Mouse (Mus musculus): ENCODE data around the gene Csrp3. TPM values are rescaled to one million over a fixed set of nuclear protein-coding genes. Genes with fewer than 3 reads are reported as not detected.

The Csrp3 gene
- 2.8 and 6.0 TPM in 2 replicates for polyA plus RNA-seq (2016; fragmentation: Nextera tagmentation; extraction: Ambion mirVana)

DNA sequence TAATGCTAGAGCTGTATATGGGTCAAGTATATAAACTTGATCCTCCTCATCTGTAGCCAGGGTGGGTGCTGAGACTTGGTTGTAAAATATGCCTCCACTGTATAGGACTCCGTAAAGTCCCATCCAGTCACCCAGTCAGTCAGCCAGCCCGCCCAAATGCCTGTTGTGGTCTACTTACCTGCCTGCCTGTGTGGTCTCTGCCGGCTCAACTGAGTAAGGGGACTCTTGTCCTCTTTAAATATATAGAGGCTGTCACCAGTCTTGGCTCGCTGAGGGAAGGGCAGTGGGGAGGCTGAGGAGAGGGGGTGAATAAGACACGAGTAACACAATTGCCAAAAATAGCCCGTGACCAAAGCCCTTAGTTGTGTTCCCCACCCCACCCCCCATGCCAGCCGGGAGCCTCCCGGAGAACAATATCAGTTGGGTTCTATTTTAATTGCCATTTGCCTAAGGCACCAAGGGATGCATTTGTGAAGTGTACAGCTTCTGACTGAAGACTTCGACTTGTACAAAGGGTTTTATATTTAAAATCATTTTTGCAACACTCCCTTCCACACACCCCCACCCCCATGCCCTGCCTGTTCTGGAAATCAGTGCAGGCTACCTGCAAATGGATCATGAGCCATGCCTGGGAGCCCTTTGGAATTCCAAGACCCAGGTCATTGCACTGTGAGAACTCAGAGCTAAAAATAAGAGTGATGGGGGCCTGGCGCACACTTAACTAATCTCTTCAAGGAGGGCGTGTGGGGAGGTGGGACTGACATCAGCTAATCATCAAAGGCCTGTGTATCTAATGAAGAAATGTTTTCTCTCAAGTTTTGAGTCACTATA is at the start of gene Csrp3:
Gene Csrp3, minus strand, starts transcription at position 214 of the 831 bp plus-strand sequence.
- no peak for ATAC-seq (ENCODE audit: insufficient number of reproducible peaks, insufficient read depth, low FRiP score, low TSS enrichment)
- H3K27me3 ChIP-seq, result no peaks in the 10 kb centered on the region
- H3K36me3 ChIP-seq, result no peaks in the 10 kb centered on the region
- peaks cover 9% of the 10 kb centered on the region; the same call in 1 of the 2 replicates for H3K4me1 ChIP-seq
- no peak within 1 kb of the TSS for H3K4me3 ChIP-seq
- H3K4me2 ChIP-seq (replicated peaks), result no peak within 1 kb of the TSS
- no peak within 1 kb of the TSS for H3K27ac ChIP-seq
- no peak within 1 kb of the TSS for H3K9ac ChIP-seq
- H3K9me3 ChIP-seq, result no peaks in the 10 kb centered on the region
- WGBS, result 44% methylated on average over 11 of the region's 11 CpGs

GRCm38 (mm10) chr7:48896051-48896450 is 48.2 kb upstream of the Csrp3 start:
- ATAC-seq (ENCODE audit: insufficient number of reproducible peaks, insufficient read depth, low FRiP score, low TSS enrichment), result no peak
- Histone ChIP-seq H3K9ac (no peak overlapping the region), H3K9me3 (no peaks in the 10 kb centered on the region), H3K27ac (no peak overlapping the region), H3K36me3 (no peaks in the 10 kb centered on the region), H3K27me3 (0 out of 2 replicates have a peak, but pooled peaks cover 11% of the 10 kb centered on the region), H3K4me1 (peaks cover 16% of the 10 kb centered on the region), H3K4me2 (replicated peaks) (no peak overlapping the region), H3K4me3 (no peak overlapping the region)
- 80% methylated on average over 4 of the region's 4 CpGs for WGBS

DNA sequence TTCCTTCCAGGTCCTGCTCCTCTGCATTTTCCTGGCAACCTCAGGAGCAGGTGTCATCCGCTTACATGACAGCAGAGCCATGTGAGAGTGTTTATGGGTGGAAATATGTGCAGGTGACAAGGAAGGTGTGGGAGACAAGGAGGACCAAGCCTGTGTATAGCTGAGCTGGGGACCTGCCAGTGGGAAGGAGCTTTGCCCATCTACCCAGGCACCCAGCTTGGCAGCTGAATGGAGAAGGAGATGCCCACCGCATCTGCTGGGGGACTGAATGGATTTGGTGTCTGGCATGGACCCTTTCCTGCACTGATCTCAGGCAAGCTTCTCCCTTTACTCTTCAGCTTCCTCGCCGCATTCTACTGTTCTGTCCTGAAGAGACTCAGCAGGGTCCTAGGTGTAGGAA is 47.6 kb upstream of the Csrp3 start:
- H3K36me3 ChIP-seq, result no peaks in the 10 kb centered on the region
- no peak overlapping the region for H3K9ac ChIP-seq
- 0 out of 2 replicates have a peak, but pooled peaks cover 11% of the 10 kb centered on the region for H3K27me3 ChIP-seq
- H3K27ac ChIP-seq, result no peak overlapping the region
- H3K9me3 ChIP-seq, result no peaks in the 10 kb centered on the region
- WGBS, result 85% methylated on average over 4 of the region's 4 CpGs
- peaks cover 20% of the 10 kb centered on the region for H3K4me1 ChIP-seq
- no peak overlapping the region for H3K4me2 ChIP-seq (replicated peaks)
- ATAC-seq (ENCODE audit: insufficient number of reproducible peaks, insufficient read depth, low FRiP score, low TSS enrichment), result no peak
- no peak overlapping the region for H3K4me3 ChIP-seq

GRCm38 (mm10) chr7:48894763-48895162 is 46.9 kb upstream of the Csrp3 start:
- H3K27me3 ChIP-seq, result 0 out of 2 replicates have a peak, but pooled peaks cover 11% of the 10 kb centered on the region
- H3K27ac ChIP-seq, result no peak overlapping the region
- ATAC-seq (ENCODE audit: insufficient number of reproducible peaks, insufficient read depth, low FRiP score, low TSS enrichment), result no peak
- peaks cover 20% of the 10 kb centered on the region for H3K4me1 ChIP-seq
- no peaks in the 10 kb centered on the region for H3K36me3 ChIP-seq
- H3K9ac ChIP-seq, result no peak overlapping the region
- no peak overlapping the region for H3K4me3 ChIP-seq
- no peaks in the 10 kb centered on the region for H3K9me3 ChIP-seq
- WGBS, result 69% methylated on average over 6 of the region's 6 CpGs
- H3K4me2 ChIP-seq (replicated peaks), result no peak overlapping the region

- no peak overlapping the region for H3K27ac ChIP-seq
- H3K9ac ChIP-seq, result no peak overlapping the region
- WGBS, result 2% methylated on average over 6 of the region's 6 CpGs
- H3K9me3 ChIP-seq, result no peaks in the 10 kb centered on the region
- H3K36me3 ChIP-seq, result no peaks in the 10 kb centered on the region
- H3K4me1 ChIP-seq, result peaks cover 20% of the 10 kb centered on the region
- H3K4me3 ChIP-seq, result no peak overlapping the region
- no peak overlapping the region for H3K4me2 ChIP-seq (replicated peaks)
- H3K27me3 ChIP-seq, result 0 out of 2 replicates have a peak, but pooled peaks cover 11% of the 10 kb centered on the region
- ATAC-seq (ENCODE audit: insufficient number of reproducible peaks, insufficient read depth, low FRiP score, low TSS enrichment), result no peak
Observed at GRCm38 (mm10) chr7:48894152-48894551, 46.3 kb upstream of the Csrp3 start.

DNA sequence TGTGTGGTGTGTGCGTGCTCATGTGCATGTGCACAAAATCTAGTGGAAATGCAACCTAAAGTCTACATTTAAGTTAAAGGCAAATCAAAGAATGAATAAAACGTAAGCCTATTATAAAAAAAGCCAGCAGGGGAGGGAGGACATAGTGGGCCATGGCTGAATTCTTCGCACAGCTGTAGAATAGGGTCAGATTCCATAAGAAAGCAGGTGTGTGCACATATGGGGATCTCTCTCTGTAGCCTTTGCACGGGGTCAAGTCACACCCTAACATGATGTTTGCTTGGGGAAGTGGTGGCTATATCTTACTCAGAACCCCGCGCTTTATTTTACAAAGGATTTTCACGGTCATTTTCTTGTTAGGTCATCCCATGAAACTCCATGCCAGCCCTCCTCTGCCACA is 45.3 kb upstream of the Csrp3 start:
- no peak overlapping the region for H3K27ac ChIP-seq
- H3K9me3 ChIP-seq, result no peaks in the 10 kb centered on the region
- WGBS, result 80% methylated on average over 7 of the region's 7 CpGs
- H3K36me3 ChIP-seq, result no peaks in the 10 kb centered on the region
- 0 out of 2 replicates have a peak, but pooled peaks cover 11% of the 10 kb centered on the region for H3K27me3 ChIP-seq
- ATAC-seq (ENCODE audit: insufficient number of reproducible peaks, insufficient read depth, low FRiP score, low TSS enrichment), result no peak
- no peak overlapping the region for H3K4me3 ChIP-seq
- no peak overlapping the region for H3K9ac ChIP-seq
- H3K4me1 ChIP-seq, result peaks cover 27% of the 10 kb centered on the region
- H3K4me2 ChIP-seq (replicated peaks), result no peak overlapping the region

- Histone ChIP-seq H3K9ac (no peak overlapping the region), H3K4me2 (replicated peaks) (no peak overlapping the region), H3K4me3 (no peak overlapping the region), H3K9me3 (no peaks in the 10 kb centered on the region), H3K27me3 (0 out of 2 replicates have a peak, but pooled peaks cover 3% of the 10 kb centered on the region), H3K27ac (no peak overlapping the region), H3K36me3 (no peaks in the 10 kb centered on the region), H3K4me1 (peaks cover 24% of the 10 kb centered on the region)
- WGBS, result 38% methylated on average over 5 of the region's 5 CpGs
- no peak for ATAC-seq (ENCODE audit: insufficient number of reproducible peaks, insufficient read depth, low FRiP score, low TSS enrichment)
Observed at GRCm38 (mm10) chr7:48891029-48891428, 43.2 kb upstream of the Csrp3 start.

DNA sequence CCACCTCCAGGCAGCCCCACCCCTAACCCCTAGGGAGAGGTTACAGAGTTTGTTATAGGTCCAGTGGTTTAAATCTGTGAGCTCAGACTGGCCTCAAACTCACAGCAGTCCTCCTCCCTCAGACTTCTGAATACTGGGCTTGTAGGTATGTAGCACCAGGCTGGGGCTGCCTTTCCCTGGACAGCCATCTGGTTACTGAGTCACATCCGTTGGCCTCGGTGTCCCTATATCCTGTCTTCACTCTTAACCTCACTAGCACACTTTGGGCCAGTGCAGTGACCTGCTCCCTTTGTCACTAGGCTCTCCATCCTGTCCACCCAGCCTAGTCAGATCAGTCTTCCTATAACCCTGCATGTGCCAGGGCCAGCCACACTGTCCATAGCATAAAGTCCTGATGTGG is 40.9 kb upstream of the Csrp3 start:
- H3K4me1 ChIP-seq, result peaks cover 24% of the 10 kb centered on the region
- H3K27ac ChIP-seq, result no peak overlapping the region
- 63% methylated on average over 2 of the region's 2 CpGs for WGBS
- no peak overlapping the region for H3K4me3 ChIP-seq
- H3K27me3 ChIP-seq, result peaks cover 6% of the 10 kb centered on the region; the same call in 1 of the 2 replicates
- H3K36me3 ChIP-seq, result no peaks in the 10 kb centered on the region
- no peaks in the 10 kb centered on the region for H3K9me3 ChIP-seq
- no peak overlapping the region for H3K4me2 ChIP-seq (replicated peaks)
- no peak for ATAC-seq (ENCODE audit: insufficient number of reproducible peaks, insufficient read depth, low FRiP score, low TSS enrichment)
- H3K9ac ChIP-seq, result no peak overlapping the region

- H3K27ac ChIP-seq, result no peak overlapping the region
- no peak overlapping the region for H3K4me2 ChIP-seq (replicated peaks)
- 35% methylated on average over 8 of the region's 8 CpGs for WGBS
- no peak overlapping the region for H3K4me3 ChIP-seq
- no peaks in the 10 kb centered on the region for H3K9me3 ChIP-seq
- H3K27me3 ChIP-seq, result peaks cover 9% of the 10 kb centered on the region; the same call in 1 of the 2 replicates
- peaks cover 24% of the 10 kb centered on the region for H3K4me1 ChIP-seq
- H3K9ac ChIP-seq, result no peak overlapping the region
- H3K36me3 ChIP-seq, result no peaks in the 10 kb centered on the region
- ATAC-seq (ENCODE audit: insufficient number of reproducible peaks, insufficient read depth, low FRiP score, low TSS enrichment), result no peak
Observed at GRCm38 (mm10) chr7:48887973-48888372, 40.1 kb upstream of the Csrp3 start.

- no peaks in the 10 kb centered on the region for H3K9me3 ChIP-seq
- H3K27ac ChIP-seq, result no peak overlapping the region
- ATAC-seq (ENCODE audit: insufficient number of reproducible peaks, insufficient read depth, low FRiP score, low TSS enrichment), result no peak
- no peak overlapping the region for H3K4me3 ChIP-seq
- H3K36me3 ChIP-seq, result no peaks in the 10 kb centered on the region
- H3K9ac ChIP-seq, result no peak overlapping the region
- peaks cover 21% of the 10 kb centered on the region for H3K4me1 ChIP-seq
- 66% methylated on average over 5 of the region's 5 CpGs for WGBS
- H3K4me2 ChIP-seq (replicated peaks), result no peak overlapping the region
- H3K27me3 ChIP-seq, result peaks cover 16% of the 10 kb centered on the region; the same call in 1 of the 2 replicates
Observed at GRCm38 (mm10) chr7:48884266-48884611, 36.4 kb upstream of the Csrp3 start.

DNA sequence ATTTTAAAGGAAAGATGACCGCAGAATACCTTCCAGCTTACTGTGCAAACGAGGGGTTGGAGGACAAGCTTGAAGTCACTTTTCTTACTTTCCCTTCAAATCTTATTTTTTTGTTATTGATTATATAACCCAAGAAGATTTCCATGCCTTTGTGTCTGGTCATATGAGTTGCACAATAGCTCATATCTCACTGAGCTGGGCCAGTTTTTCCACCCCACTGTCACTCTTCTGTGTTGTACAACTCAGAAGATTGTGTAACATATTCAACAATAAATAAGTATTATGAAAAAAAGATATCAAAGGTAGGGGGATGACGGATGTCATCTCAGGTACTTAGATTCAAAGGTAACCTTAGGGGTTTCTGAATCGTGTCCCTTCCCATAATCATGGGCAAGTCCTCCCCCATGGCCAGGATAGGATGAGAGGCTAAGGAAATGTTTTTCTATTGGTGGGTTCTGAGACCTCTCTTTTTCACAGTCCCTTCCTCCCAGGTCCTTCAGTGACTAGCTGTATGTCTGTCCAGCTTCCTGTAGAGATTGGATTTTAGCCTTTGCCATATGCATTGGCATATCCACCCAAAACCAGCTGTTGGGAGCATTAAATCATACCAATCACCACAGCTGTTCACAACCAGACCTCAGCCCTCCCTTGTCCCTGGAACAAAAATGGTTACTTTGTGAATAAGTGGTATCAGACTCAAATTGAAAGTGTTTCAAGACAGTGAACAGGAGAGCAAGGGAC is 35.9 kb upstream of the Csrp3 start:
- 83% methylated on average over 4 of the region's 4 CpGs for WGBS
- no peak for ATAC-seq (ENCODE audit: insufficient number of reproducible peaks, insufficient read depth, low FRiP score, low TSS enrichment)

More for the DNA sequence above, 35.9 kb upstream of the Csrp3 start:
- H3K4me2 ChIP-seq (replicated peaks), result no peak overlapping the region
- no peak overlapping the region for H3K9ac ChIP-seq
- H3K36me3 ChIP-seq, result no peaks in the 10 kb centered on the region
- H3K27me3 ChIP-seq, result peaks cover 16% of the 10 kb centered on the region; the same call in 1 of the 2 replicates
- H3K4me1 ChIP-seq, result peaks cover 21% of the 10 kb centered on the region
- no peak overlapping the region for H3K4me3 ChIP-seq
- H3K27ac ChIP-seq, result no peak overlapping the region
- H3K9me3 ChIP-seq, result no peaks in the 10 kb centered on the region

All from embryonic facial prominence, embryonic 12.5 days (tissue).